Mouse (Mus musculus): Measurements from ENCODE around the gene Hif3a. TPM values are rescaled to one million over a fixed set of nuclear protein-coding genes. Genes with fewer than 3 reads are reported as not detected.

The Hif3a gene
- polyA plus RNA-seq, 1 experiment: 3.3 TPM

- Histone ChIP-seq H3K27me3 (replicated peaks) (no peaks in the 10 kb centered on the region), H3K4me1 (peaks cover 59% of the 10 kb centered on the region), H3K9me3 (no peaks in the 10 kb centered on the region), H3K4me3 (replicated peaks) (no peak overlapping the region), H3K36me3 (replicated peaks; ENCODE audit: low read length) (peaks cover 98% of the 10 kb centered on the region)
- no peak for TF ChIP-seq FLI1 (IDR thresholded peaks at IDR 0.05; ENCODE audit: low read length)
- TF ChIP-seq GATA1 (IDR thresholded peaks at IDR 0.05; ENCODE audit: borderline replicate concordance, low read length): no peak
Measured at GRCm38 (mm10) chr7:17009326-17010009, 52.8 kb downstream of the Hif3a start.

- no peaks in the 10 kb centered on the region for H3K27me3 ChIP-seq (replicated peaks)
- peaks cover 95% of the 10 kb centered on the region for H3K36me3 ChIP-seq (replicated peaks; ENCODE audit: low read length)
- no peak for TF ChIP-seq GATA1 (IDR thresholded peaks at IDR 0.05; ENCODE audit: borderline replicate concordance, low read length)
- no peak for TF ChIP-seq FLI1 (IDR thresholded peaks at IDR 0.05; ENCODE audit: low read length)
- peaks cover 79% of the 10 kb centered on the region for H3K4me1 ChIP-seq
- no peaks in the 10 kb centered on the region for H3K9me3 ChIP-seq
- no peak overlapping the region for H3K4me3 ChIP-seq (replicated peaks)
Measured at GRCm38 (mm10) chr7:17007300-17007699, 54.9 kb downstream of the Hif3a start.

- no peaks in the 10 kb centered on the region for H3K9me3 ChIP-seq
- H3K27me3 ChIP-seq (replicated peaks): no peaks in the 10 kb centered on the region
- H3K4me1 ChIP-seq: peaks cover 73% of the 10 kb centered on the region
- TF ChIP-seq GATA1 (IDR thresholded peaks at IDR 0.05; ENCODE audit: borderline replicate concordance, low read length): no peak
- TF ChIP-seq FLI1 (IDR thresholded peaks at IDR 0.05; ENCODE audit: low read length): no peak
- H3K4me3 ChIP-seq (replicated peaks): no peak overlapping the region
- H3K36me3 ChIP-seq (replicated peaks; ENCODE audit: low read length): peaks cover 87% of the 10 kb centered on the region
Measured at GRCm38 (mm10) chr7:17004716-17005115, 57.5 kb downstream of the Hif3a start.

GRCm38 (mm10) chr7:17003230-17003960, 58.8 kb downstream of the Hif3a start:
- TF ChIP-seq FLI1 (IDR thresholded peaks at IDR 0.05; ENCODE audit: low read length) (no peak), GATA1 (IDR thresholded peaks at IDR 0.05; ENCODE audit: borderline replicate concordance, low read length) (no peak)
- Histone ChIP-seq H3K27me3 (replicated peaks) (no peaks in the 10 kb centered on the region), H3K9me3 (no peaks in the 10 kb centered on the region), H3K4me3 (replicated peaks) (no peak overlapping the region), H3K36me3 (replicated peaks; ENCODE audit: low read length) (peaks cover 87% of the 10 kb centered on the region), H3K4me1 (peaks cover 75% of the 10 kb centered on the region)

- H3K27me3 ChIP-seq (replicated peaks): no peaks in the 10 kb centered on the region
- TF ChIP-seq FLI1 (IDR thresholded peaks at IDR 0.05; ENCODE audit: low read length): no peak
- no peak for TF ChIP-seq GATA1 (IDR thresholded peaks at IDR 0.05; ENCODE audit: borderline replicate concordance, low read length)
- H3K4me3 ChIP-seq (replicated peaks): no peak overlapping the region
- no peaks in the 10 kb centered on the region for H3K9me3 ChIP-seq
- H3K4me1 ChIP-seq: peaks cover 80% of the 10 kb centered on the region
- H3K36me3 ChIP-seq (replicated peaks; ENCODE audit: low read length): peaks cover 87% of the 10 kb centered on the region
Measured at GRCm38 (mm10) chr7:17002375-17003195, 59.6 kb downstream of the Hif3a start.

- TF ChIP-seq FLI1 (IDR thresholded peaks at IDR 0.05; ENCODE audit: low read length) (no peak), GATA1 (IDR thresholded peaks at IDR 0.05; ENCODE audit: borderline replicate concordance, low read length) (no peak)
- Histone ChIP-seq H3K9me3 (no peaks in the 10 kb centered on the region), H3K27me3 (replicated peaks) (peaks cover 4% of the 10 kb centered on the region), H3K36me3 (replicated peaks; ENCODE audit: low read length) (peaks cover 75% of the 10 kb centered on the region), H3K4me3 (replicated peaks) (peak overlapping the region; percentile 21), H3K4me1 (peaks cover 79% of the 10 kb centered on the region)
Measured at GRCm38 (mm10) chr7:16999650-17000049, 62.6 kb downstream of the Hif3a start.

- TF ChIP-seq GATA1 (IDR thresholded peaks at IDR 0.05; ENCODE audit: borderline replicate concordance, low read length) (no peak), FLI1 (IDR thresholded peaks at IDR 0.05; ENCODE audit: low read length) (no peak)
- Histone ChIP-seq H3K27me3 (replicated peaks) (peaks cover 4% of the 10 kb centered on the region), H3K36me3 (replicated peaks; ENCODE audit: low read length) (peaks cover 72% of the 10 kb centered on the region), H3K4me3 (replicated peaks) (peak overlapping the region; percentile 21), H3K4me1 (peaks cover 80% of the 10 kb centered on the region), H3K9me3 (no peaks in the 10 kb centered on the region)
Measured at GRCm38 (mm10) chr7:16999233-16999632, 63.0 kb downstream of the Hif3a start.

GRCm38 (mm10) chr7:16995345-16995744, 66.9 kb downstream of the Hif3a start:
- peaks cover 4% of the 10 kb centered on the region for H3K27me3 ChIP-seq (replicated peaks)
- H3K36me3 ChIP-seq (replicated peaks; ENCODE audit: low read length): peaks cover 45% of the 10 kb centered on the region
- H3K9me3 ChIP-seq: no peaks in the 10 kb centered on the region
- H3K4me3 ChIP-seq (replicated peaks): peak overlapping the region; percentile 92
- TF ChIP-seq FLI1 (IDR thresholded peaks at IDR 0.05; ENCODE audit: low read length) (no peak), GATA1 (IDR thresholded peaks at IDR 0.05; ENCODE audit: borderline replicate concordance, low read length) (no peak)
- H3K4me1 ChIP-seq: peaks cover 75% of the 10 kb centered on the region

GRCm38 (mm10) chr7:16994400-16994799, 67.8 kb downstream of the Hif3a start:
- Histone ChIP-seq H3K36me3 (replicated peaks; ENCODE audit: low read length) (peaks cover 35% of the 10 kb centered on the region), H3K9me3 (no peaks in the 10 kb centered on the region), H3K27me3 (replicated peaks) (peaks cover 4% of the 10 kb centered on the region), H3K4me1 (peaks cover 79% of the 10 kb centered on the region), H3K4me3 (replicated peaks) (peak overlapping the region; percentile 92)
- no peak for TF ChIP-seq FLI1 (IDR thresholded peaks at IDR 0.05; ENCODE audit: low read length)
- TF ChIP-seq GATA1 (IDR thresholded peaks at IDR 0.05; ENCODE audit: borderline replicate concordance, low read length): no peak
